Mouse (Mus musculus) cerebellum, adult 2 months (tissue): ENCODE results near the gene Tmem37.

ENCODE experiments used
- CTCF ChIP-seq: fragments of 200-500 bp; IDR thresholded peaks from 2 replicates; pipeline ENCODE4 v1.5.1; 2011; ENCODE audit warnings: low read depth, mild to moderate bottlenecking, control low read depth, low read length, moderate library complexity, borderline replicate concordance; ENCODE audit not compliant: insufficient read depth
- POLR2A ChIP-seq: fragments of 200-500 bp; IDR thresholded peaks from 2 replicates; pipeline ENCODE4 v1.6.1; 2011; ENCODE audit warnings: low read length, control low read depth, borderline replicate concordance; ENCODE audit not compliant: insufficient read depth

GRCm38 (mm10) chr1:120062231-120062630 lies 11.6 kb downstream of the Tmem37 start:
- TF ChIP-seq CTCF (no peak), POLR2A (no peak)
